Mouse (Mus musculus): ENCODE results near the gene Lonp2.

Lonp2 gene

DNA sequence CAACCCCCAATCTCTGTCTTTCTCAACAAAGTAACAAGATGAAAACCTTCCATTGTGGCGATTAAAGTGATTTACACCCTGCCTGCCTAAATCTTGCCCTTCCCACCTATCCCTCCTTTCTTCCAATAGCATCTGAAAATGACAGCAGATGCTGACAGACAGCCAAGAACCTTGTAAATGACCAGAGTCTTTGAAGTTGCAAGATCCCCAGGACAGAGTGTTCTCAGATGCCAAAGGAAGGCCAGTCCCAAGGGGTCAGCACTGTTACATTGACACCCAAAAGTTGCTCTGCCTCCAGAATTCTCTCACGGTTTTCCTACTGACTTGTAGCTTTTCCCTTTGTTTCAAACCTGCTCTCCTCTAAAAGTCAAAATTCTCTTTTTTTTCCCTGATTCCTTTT is 126.0 kb downstream of the Lonp2 start:
- no peak for DNase-seq (ENCODE audit: low spot score in 2 of 2)

DNA sequence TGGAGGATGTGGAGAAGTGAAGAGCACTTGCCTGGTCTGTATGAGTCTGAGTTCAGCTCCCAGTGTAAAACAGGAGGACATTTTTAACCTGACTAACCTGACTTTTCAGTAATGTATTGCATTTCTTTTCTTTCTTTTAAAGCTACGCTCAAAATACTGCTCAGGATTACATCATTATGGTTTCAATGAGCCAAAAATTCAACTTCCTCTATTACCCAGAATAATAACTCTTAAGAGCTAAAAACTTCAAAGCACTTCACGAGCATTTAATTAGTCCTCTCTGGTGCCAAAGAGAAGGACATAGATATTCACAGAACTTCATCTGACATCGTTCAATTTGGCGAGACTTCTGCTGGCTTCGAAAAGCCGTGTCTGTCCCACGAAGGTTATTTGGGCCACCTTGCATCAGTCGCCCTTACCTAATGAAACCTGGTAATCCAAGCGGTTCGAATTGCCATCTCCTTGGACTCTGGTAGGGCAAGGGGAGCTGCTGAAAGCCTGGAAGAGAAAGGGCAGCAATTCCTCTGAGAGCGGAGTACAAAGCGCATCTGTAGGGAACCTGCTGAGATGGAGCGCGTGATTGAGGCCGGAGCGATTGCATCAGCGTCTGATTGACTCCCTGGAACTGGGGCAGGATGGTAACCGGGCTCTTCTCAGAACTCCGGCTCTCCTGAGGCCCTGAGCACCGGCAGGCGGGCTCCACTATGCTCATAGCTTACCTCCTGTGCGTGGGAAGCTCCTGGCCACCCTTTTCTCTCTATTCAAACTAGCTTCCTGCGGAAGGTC is 133.3 kb downstream of the Lonp2 start:
- DNase-seq (ENCODE audit: low spot score in 2 of 2) = peak in 1 of 2 experiments; percentile 60

- DNase-seq (ENCODE audit: low spot score in 2 of 2) = no peak
Observed at GRCm38 (mm10) chr8:86758651-86759050, 134.8 kb downstream of the Lonp2 start.

- DNase-seq (ENCODE audit: low spot score in 2 of 2) = no peak
Observed at GRCm38 (mm10) chr8:86759090-86759491, 135.2 kb downstream of the Lonp2 start.

DNA sequence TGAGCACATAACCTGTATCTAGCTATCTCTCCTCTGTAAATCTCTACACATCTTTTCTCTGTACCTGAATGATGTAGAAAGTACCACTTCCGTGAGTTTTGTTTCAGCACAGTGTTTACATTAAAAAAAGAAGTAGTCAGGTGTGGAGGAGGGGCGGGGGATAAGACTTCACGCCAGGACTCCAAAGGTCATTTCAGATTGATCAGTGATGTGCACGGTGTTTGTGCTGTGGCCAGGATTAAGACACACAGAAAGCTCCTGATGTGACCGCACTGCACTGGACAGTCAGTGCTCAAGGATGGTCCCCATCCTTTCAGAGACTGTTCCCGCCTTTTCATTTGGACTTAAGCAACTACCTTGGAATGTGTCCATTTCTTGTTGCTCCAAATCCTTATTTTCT is 136.9 kb downstream of the Lonp2 start:
- DNase-seq (ENCODE audit: low spot score in 2 of 2) = no peak

- DNase-seq (ENCODE audit: low spot score in 2 of 2) = no peak
Observed at GRCm38 (mm10) chr8:86762806-86763205, 139.0 kb downstream of the Lonp2 start.

GRCm38 (mm10) chr8:86765155-86765554 is 141.3 kb downstream of the Lonp2 start:
- DNase-seq (ENCODE audit: low spot score in 2 of 2) = no peak

DNA sequence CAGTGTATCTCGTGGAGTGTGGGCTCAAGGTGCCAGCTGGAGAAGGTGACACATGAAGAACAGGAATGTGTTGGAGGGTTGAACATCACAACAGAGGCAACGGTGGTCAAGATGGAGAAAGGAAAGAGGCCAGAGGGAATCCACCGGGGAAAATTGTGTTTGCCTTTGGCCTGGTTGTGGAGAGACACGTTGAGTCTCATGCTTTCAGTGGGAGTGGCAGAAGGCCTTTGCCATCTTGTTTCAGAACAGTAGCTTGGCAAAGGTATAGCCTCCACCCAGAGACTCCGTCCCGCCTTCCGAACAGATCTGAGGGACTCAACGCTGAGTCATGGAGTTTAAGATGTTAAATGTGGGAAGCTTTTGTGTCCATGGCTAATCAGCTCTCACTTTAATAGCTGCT is 141.8 kb downstream of the Lonp2 start:
- DNase-seq (ENCODE audit: low spot score in 2 of 2) = no peak

GRCm38 (mm10) chr8:86766548-86767211 is 142.8 kb downstream of the Lonp2 start:
- no peak for DNase-seq (ENCODE audit: low spot score in 2 of 2)

DNA sequence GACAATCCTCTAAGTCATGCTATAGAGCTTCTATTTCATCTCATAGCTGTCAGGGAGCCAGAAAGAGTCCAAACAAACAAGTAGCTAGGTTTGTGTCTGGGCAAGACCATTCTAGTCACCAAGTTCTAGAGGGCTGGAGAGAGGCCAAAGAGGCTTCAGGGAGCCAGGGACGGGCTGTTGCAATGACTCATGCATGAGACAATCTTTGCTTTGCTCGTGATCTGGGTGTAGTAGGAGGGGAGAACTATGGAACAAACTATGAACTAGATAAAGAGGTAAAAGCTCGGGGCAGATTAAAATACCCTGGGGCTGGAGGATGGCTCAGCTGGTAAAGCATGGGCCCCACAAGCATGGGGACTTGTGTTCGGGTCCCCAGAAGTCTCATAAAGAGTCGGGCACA is 144.7 kb downstream of the Lonp2 start:
- DNase-seq (ENCODE audit: low spot score in 2 of 2) = peak; percentile 33 to 45

DNA sequence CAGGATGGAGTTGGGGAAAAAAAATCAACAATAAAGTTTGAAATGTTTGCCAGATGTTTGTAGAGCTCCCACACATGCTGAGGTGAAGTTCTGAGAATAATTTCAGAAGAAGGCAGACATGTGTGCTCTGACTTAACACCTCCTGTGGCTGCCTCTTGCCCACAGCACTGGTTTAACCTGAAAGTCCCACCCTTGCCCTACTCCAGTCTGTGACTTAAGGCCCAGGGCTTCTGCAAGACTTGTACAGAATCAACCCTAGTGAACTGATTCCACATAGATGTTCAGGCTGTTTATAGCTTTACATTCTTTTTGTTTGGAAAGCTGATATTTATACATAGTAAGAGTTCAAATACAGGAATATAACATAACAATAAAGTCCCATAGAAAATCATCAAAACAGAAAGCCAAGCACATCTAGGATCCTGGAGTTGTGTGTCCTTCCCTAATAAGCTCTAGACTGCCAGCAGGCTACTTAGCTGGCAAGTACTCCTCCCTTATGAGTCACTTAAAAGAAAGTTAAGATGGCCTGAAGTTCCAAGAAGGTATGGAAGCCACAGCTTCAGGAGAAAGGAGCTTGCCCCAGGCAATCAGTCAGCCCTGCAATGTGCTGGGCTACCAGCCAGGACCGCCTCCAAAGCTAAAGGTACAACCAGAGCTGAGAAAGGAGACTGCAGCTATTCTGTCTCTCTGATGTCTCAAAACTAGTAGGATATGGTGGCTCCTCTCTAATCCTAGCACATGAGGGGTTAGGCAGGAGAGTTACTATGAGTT is 146.3 kb downstream of the Lonp2 start:
- no peak for DNase-seq (ENCODE audit: low spot score in 2 of 2)
